Mouse (Mus musculus): ENCODE data around the gene Stab2.

- TF ChIP-seq CTCF (conservative IDR thresholded peaks at IDR 0.05 in 1 of 2, IDR thresholded peaks at IDR 0.05 in 1 of 2; ENCODE audit: low read depth in 2 of 2, low read length in 2 of 2), result no peak
- no peak for TF ChIP-seq TBP (conservative IDR thresholded peaks at IDR 0.05; ENCODE audit: low read depth, low read length)
- no peak for TF ChIP-seq HCFC1 (IDR thresholded peaks at IDR 0.05; ENCODE audit: low read depth, low read length)
- TF ChIP-seq IRF4 (IDR thresholded peaks at IDR 0.05; ENCODE audit: low read depth, low read length), result no peak
- TF ChIP-seq ZNF384 (IDR thresholded peaks at IDR 0.05; ENCODE audit: low read depth, low read length), result no peak
- no peak for TF ChIP-seq UBTF (IDR thresholded peaks at IDR 0.05; ENCODE audit: low read depth, low read length)
- TF ChIP-seq EP300 (IDR thresholded peaks at IDR 0.05; ENCODE audit: low read length), result no peak
- no peak for TF ChIP-seq SIN3A (IDR thresholded peaks at IDR 0.05; ENCODE audit: low read length)
- TF ChIP-seq NRF1 (IDR thresholded peaks at IDR 0.05; ENCODE audit: low read depth, low read length), result no peak
- TF ChIP-seq E2F4 (IDR thresholded peaks at IDR 0.05; ENCODE audit: insufficient replicate concordance, low read depth, low read length), result no peak
Observed at GRCm38 (mm10) chr10:86796073-86796741, 211.6 kb downstream of the Stab2 start.
